Mouse (Mus musculus): Measurements from ENCODE around the gene Sertad2. TPM values are rescaled to one million over a fixed set of nuclear protein-coding genes. Genes with fewer than 3 reads are reported as not detected.

Sertad2 gene
- polyA plus RNA-seq, 1 experiment from 2014 or later: 41.9 TPM

GRCm38 (mm10) chr11:20571702-20572413 is 28.8 kb downstream of the Sertad2 start:
- Histone ChIP-seq H3K4me3 (no peak overlapping the region), H3K27ac (no peak overlapping the region), H3K9me3 (no peaks in the 10 kb centered on the region), H3K4me2 (replicated peaks) (no peak overlapping the region), H3K4me1 (peaks cover 10% of the 10 kb centered on the region; the same call in 1 of the 2 replicates), H3K27me3 (no peaks in the 10 kb centered on the region), H3K9ac (no peak overlapping the region), H3K36me3 (no peaks in the 10 kb centered on the region)
- 88% methylated on average over 5 of the region's 5 CpGs for WGBS
- ATAC-seq (ENCODE audit: insufficient number of reproducible peaks, insufficient read depth, low FRiP score, low TSS enrichment): no peak

GRCm38 (mm10) chr11:20576046-20576635 is 33.1 kb downstream of the Sertad2 start:
- H3K27me3 ChIP-seq: no peaks in the 10 kb centered on the region
- ATAC-seq (ENCODE audit: insufficient number of reproducible peaks, insufficient read depth, low FRiP score, low TSS enrichment): no peak
- H3K9me3 ChIP-seq: no peaks in the 10 kb centered on the region
- no peak overlapping the region for H3K4me2 ChIP-seq (replicated peaks)
- WGBS: 25% methylated on average over 8 of the region's 8 CpGs
- H3K9ac ChIP-seq: no peak overlapping the region
- peak overlapping the region; percentile 78 for H3K27ac ChIP-seq
- H3K4me3 ChIP-seq: no peak overlapping the region
- no peaks in the 10 kb centered on the region for H3K36me3 ChIP-seq
- peaks cover 10% of the 10 kb centered on the region; the same call in 1 of the 2 replicates for H3K4me1 ChIP-seq

- H3K9ac ChIP-seq: no peak overlapping the region
- H3K36me3 ChIP-seq: no peaks in the 10 kb centered on the region
- H3K9me3 ChIP-seq: no peaks in the 10 kb centered on the region
- WGBS: 95% methylated on average over 2 of the region's 2 CpGs
- no peak overlapping the region for H3K4me2 ChIP-seq (replicated peaks)
- no peak overlapping the region for H3K27ac ChIP-seq
- H3K4me1 ChIP-seq: no peaks in the 10 kb centered on the region
- H3K27me3 ChIP-seq: no peaks in the 10 kb centered on the region
- H3K4me3 ChIP-seq: no peak overlapping the region
- no peak for ATAC-seq (ENCODE audit: insufficient number of reproducible peaks, insufficient read depth, low FRiP score, low TSS enrichment)
Measured at GRCm38 (mm10) chr11:20582758-20583157, 39.7 kb downstream of the Sertad2 start.

GRCm38 (mm10) chr11:20585297-20585696 is 42.2 kb downstream of the Sertad2 start:
- peaks cover 8% of the 10 kb centered on the region; the same call in 1 of the 2 replicates for H3K4me1 ChIP-seq
- H3K9me3 ChIP-seq: no peaks in the 10 kb centered on the region
- H3K27ac ChIP-seq: no peak overlapping the region
- H3K36me3 ChIP-seq: no peaks in the 10 kb centered on the region
- H3K27me3 ChIP-seq: no peaks in the 10 kb centered on the region
- no peak overlapping the region for H3K4me2 ChIP-seq (replicated peaks)
- no peak for ATAC-seq (ENCODE audit: insufficient number of reproducible peaks, insufficient read depth, low FRiP score, low TSS enrichment)
- no peak overlapping the region for H3K9ac ChIP-seq
- WGBS: 77% methylated on average over 1 of the region's 1 CpGs
- H3K4me3 ChIP-seq: no peak overlapping the region

GRCm38 (mm10) chr11:20586180-20586579 is 43.1 kb downstream of the Sertad2 start:
- no peaks in the 10 kb centered on the region for H3K36me3 ChIP-seq
- no peaks in the 10 kb centered on the region for H3K9me3 ChIP-seq
- H3K27me3 ChIP-seq: no peaks in the 10 kb centered on the region
- H3K4me1 ChIP-seq: peaks cover 8% of the 10 kb centered on the region; the same call in 1 of the 2 replicates
- no peak for ATAC-seq (ENCODE audit: insufficient number of reproducible peaks, insufficient read depth, low FRiP score, low TSS enrichment)
- no peak overlapping the region for H3K9ac ChIP-seq
- no peak overlapping the region for H3K4me2 ChIP-seq (replicated peaks)
- H3K4me3 ChIP-seq: no peak overlapping the region
- H3K27ac ChIP-seq: no peak overlapping the region

GRCm38 (mm10) chr11:20589393-20589792 is 46.3 kb downstream of the Sertad2 start:
- H3K27ac ChIP-seq: no peak overlapping the region
- H3K9ac ChIP-seq: no peak overlapping the region
- no peaks in the 10 kb centered on the region for H3K9me3 ChIP-seq
- peaks cover 12% of the 10 kb centered on the region; the same call in 1 of the 2 replicates for H3K4me1 ChIP-seq
- no peaks in the 10 kb centered on the region for H3K27me3 ChIP-seq
- 44% methylated on average over 2 of the region's 2 CpGs for WGBS
- no peak overlapping the region for H3K4me3 ChIP-seq
- no peak overlapping the region for H3K4me2 ChIP-seq (replicated peaks)
- ATAC-seq (ENCODE audit: insufficient number of reproducible peaks, insufficient read depth, low FRiP score, low TSS enrichment): no peak
- H3K36me3 ChIP-seq: no peaks in the 10 kb centered on the region

GRCm38 (mm10) chr11:20592010-20592409 is 49.0 kb downstream of the Sertad2 start:
- Histone ChIP-seq H3K9ac (no peak overlapping the region), H3K4me3 (no peak overlapping the region), H3K27me3 (no peaks in the 10 kb centered on the region), H3K4me1 (peaks cover 12% of the 10 kb centered on the region; the same call in 1 of the 2 replicates), H3K9me3 (no peaks in the 10 kb centered on the region), H3K27ac (no peak overlapping the region), H3K36me3 (no peaks in the 10 kb centered on the region), H3K4me2 (replicated peaks) (no peak overlapping the region)
- no peak for ATAC-seq (ENCODE audit: insufficient number of reproducible peaks, insufficient read depth, low FRiP score, low TSS enrichment)
- 74% methylated on average over 3 of the region's 3 CpGs for WGBS

- H3K4me1 ChIP-seq: peaks cover 4% of the 10 kb centered on the region; the same call in 1 of the 2 replicates
- H3K27ac ChIP-seq: no peak overlapping the region
- H3K9me3 ChIP-seq: no peaks in the 10 kb centered on the region
- H3K36me3 ChIP-seq: no peaks in the 10 kb centered on the region
- H3K9ac ChIP-seq: no peak overlapping the region
- ATAC-seq (ENCODE audit: insufficient number of reproducible peaks, insufficient read depth, low FRiP score, low TSS enrichment): no peak
- 68% methylated on average over 22 of the region's 22 CpGs for WGBS
- H3K4me2 ChIP-seq (replicated peaks): no peak overlapping the region
- no peaks in the 10 kb centered on the region for H3K27me3 ChIP-seq
- H3K4me3 ChIP-seq: no peak overlapping the region
Measured at GRCm38 (mm10) chr11:20594229-20595201, 51.5 kb downstream of the Sertad2 start.

GRCm38 (mm10) chr11:20603066-20603812 is 60.2 kb downstream of the Sertad2 start:
- 0 out of 2 replicates have a peak overlapping the region, but pooled peaks have one; percentile 10 for H3K4me3 ChIP-seq
- WGBS: 33% methylated on average over 24 of the region's 24 CpGs
- no peak for ATAC-seq (ENCODE audit: insufficient number of reproducible peaks, insufficient read depth, low FRiP score, low TSS enrichment)

GRCm38 (mm10) chr11:20604119-20604518 is 61.1 kb downstream of the Sertad2 start:
- Histone ChIP-seq H3K36me3 (no peaks in the 10 kb centered on the region), H3K4me2 (replicated peaks) (no peak overlapping the region), H3K27ac (no peak overlapping the region), H3K4me3 (no peak overlapping the region), H3K9me3 (no peaks in the 10 kb centered on the region), H3K9ac (no peak overlapping the region), H3K4me1 (peaks cover 12% of the 10 kb centered on the region; the same call in 1 of the 2 replicates), H3K27me3 (no peaks in the 10 kb centered on the region)
- no peak for ATAC-seq (ENCODE audit: insufficient number of reproducible peaks, insufficient read depth, low FRiP score, low TSS enrichment)
- 78% methylated on average over 4 of the region's 4 CpGs for WGBS

More at GRCm38 (mm10) chr11:20603066-20603812, 60.2 kb downstream of the Sertad2 start:
- no peaks in the 10 kb centered on the region for H3K36me3 ChIP-seq
- peak overlapping the region; percentile 24 for H3K9ac ChIP-seq
- peak overlapping the region; percentile 32 for H3K4me2 ChIP-seq (replicated peaks)
- H3K27ac ChIP-seq: peak overlapping the region; percentile 67
- H3K4me1 ChIP-seq: peaks cover 12% of the 10 kb centered on the region; the same call in 1 of the 2 replicates
- H3K27me3 ChIP-seq: no peaks in the 10 kb centered on the region
- H3K9me3 ChIP-seq: no peaks in the 10 kb centered on the region

GRCm38 (mm10) chr11:20605613-20606012 is 62.6 kb downstream of the Sertad2 start:
- 68% methylated on average over 7 of the region's 7 CpGs for WGBS
- no peak overlapping the region for H3K27ac ChIP-seq
- no peak overlapping the region for H3K9ac ChIP-seq

More at GRCm38 (mm10) chr11:20605613-20606012, 62.6 kb downstream of the Sertad2 start:
- Histone ChIP-seq H3K27me3 (no peaks in the 10 kb centered on the region), H3K4me1 (peaks cover 12% of the 10 kb centered on the region; the same call in 1 of the 2 replicates), H3K4me2 (replicated peaks) (no peak overlapping the region), H3K4me3 (no peak overlapping the region), H3K9me3 (no peaks in the 10 kb centered on the region), H3K36me3 (no peaks in the 10 kb centered on the region)
- ATAC-seq (ENCODE audit: insufficient number of reproducible peaks, insufficient read depth, low FRiP score, low TSS enrichment): no peak
